In genomic region chr8:125516115-125516905, GRCm38 (mm10) we compare ENCODE assay signal across 15 mouse cellular contexts. TPM values are rescaled to one million over a fixed set of nuclear protein-coding genes. Genes with fewer than 3 reads are reported as not detected.
A peak's percentile ranks its signal among the peaks of the same experiment; 100 is the strongest.
DNase-seq lines count a peak whose midpoint lies in the region; ATAC-seq and TF ChIP-seq lines count a peak whose summit lies in the region.
"Had no signal": no experiment of that assay in that cellular context is flagged by ENCODE, and none has a peak within 500 bp of the region (broad histone marks: within the 10 kb centered on the region; RNA-seq: fewer than 3 reads in every experiment).

No protein-coding gene starts in this region.

- no peak overlapping the region for H3K4me3 ChIP-seq in heart, embryonic 11.5 days (ENCODE audit: low read depth, low read length)
- no peak overlapping the region for H3K4me3 ChIP-seq in kidney, postnatal 0 days (replicated peaks; ENCODE audit: low read depth, low read length)
- H3K4me3 ChIP-seq: hindbrain, embryonic 13.5 days; midbrain, embryonic 15.5 days had no signal

- 49% methylated on average over 6 of the region's 6 CpGs for WGBS in heart, embryonic 11.5 days (ENCODE audit: insufficient replicate concordance)
- 37% methylated on average over 6 of the region's 6 CpGs for WGBS in kidney, postnatal 0 days

- H3K4me1 ChIP-seq in heart, embryonic 11.5 days (ENCODE audit: control insufficient read depth, insufficient read depth, low read length) = peaks cover 72% of the 10 kb centered on the region
- peaks cover 18% of the 10 kb centered on the region; the same call in 1 of the 2 replicates for H3K4me1 ChIP-seq in kidney, postnatal 0 days (replicated peaks; ENCODE audit: insufficient read depth, low read length)

- no peak overlapping the region for H3K4me2 ChIP-seq in heart, embryonic 11.5 days
- no peak overlapping the region for H3K4me2 ChIP-seq in kidney, postnatal 0 days (ENCODE audit: low read length)
- H3K4me2 ChIP-seq: hindbrain, embryonic 13.5 days; midbrain, embryonic 15.5 days had no signal

- H3K9ac ChIP-seq in heart, embryonic 11.5 days (ENCODE audit: low read depth, low read length) = no peak overlapping the region
- H3K9ac ChIP-seq in kidney, postnatal 0 days (ENCODE audit: low read depth, low read length) = no peak overlapping the region
- H3K9ac ChIP-seq: hindbrain, embryonic 13.5 days; midbrain, embryonic 15.5 days had no signal

- peak; percentile 33 to 39 for DNase-seq in cerebellum, adult 18-20 months
- no peak for DNase-seq in cerebellum, adult 8-10 months
- no peak for DNase-seq in heart, adult 8-10 months (ENCODE audit: low spot score)
- no peak for DNase-seq in kidney, postnatal 0 days (ENCODE audit: low spot score)
- DNase-seq in kidney, adult 11 months = no peak
- DNase-seq in cerebellum, postnatal 14 days = peak; percentile 39 to 62
- no peak for DNase-seq in retina, embryonic 14.5 days (ENCODE audit: low spot score)
- DNase-seq: B cell, adult 2 months; gastrocnemius, postnatal 14 days; kidney, postnatal 14 days; layer of hippocampus, adult 9-11 months had no signal

- 0 out of 2 replicates have a peak overlapping the region, but pooled peaks have one; percentile 62 for H3K27ac ChIP-seq in heart, embryonic 11.5 days (ENCODE audit: low read depth, low read length)
- H3K27ac ChIP-seq in kidney, postnatal 0 days = 0 out of 2 replicates have a peak overlapping the region, but pooled peaks have one; percentile 2
- H3K27ac ChIP-seq: hindbrain, embryonic 13.5 days; midbrain, embryonic 15.5 days had no signal

- no peaks in the 10 kb centered on the region for H3K27me3 ChIP-seq in heart, embryonic 11.5 days (ENCODE audit: control insufficient read depth, insufficient read depth, low read length)
- H3K27me3 ChIP-seq in kidney, postnatal 0 days (ENCODE audit: insufficient read depth, low read length) = no peaks in the 10 kb centered on the region
- H3K27me3 ChIP-seq: hindbrain, embryonic 13.5 days; midbrain, embryonic 15.5 days had no signal

- ATAC-seq in heart, embryonic 11.5 days (replicated peaks; ENCODE audit: insufficient number of reproducible peaks, low FRiP score, low TSS enrichment) = no peak
- ATAC-seq in kidney, postnatal 0 days (replicated peaks; ENCODE audit: low FRiP score, low read depth) = no peak
- ATAC-seq: intestine, embryonic 16.5 days; midbrain, embryonic 15.5 days had no signal

- no peaks in the 10 kb centered on the region for H3K9me3 ChIP-seq in heart, embryonic 11.5 days (replicated peaks; ENCODE audit: control insufficient read depth, low read length)
- H3K9me3 ChIP-seq in kidney, postnatal 0 days (replicated peaks; ENCODE audit: low read length) = no peaks in the 10 kb centered on the region
- H3K9me3 ChIP-seq: hindbrain, embryonic 13.5 days; midbrain, embryonic 15.5 days had no signal

- no peaks in the 10 kb centered on the region for H3K36me3 ChIP-seq in heart, embryonic 11.5 days (ENCODE audit: control insufficient read depth, insufficient read depth, low read length)
- H3K36me3 ChIP-seq in kidney, postnatal 0 days (ENCODE audit: insufficient read depth, low read length) = no peaks in the 10 kb centered on the region
- H3K36me3 ChIP-seq: hindbrain, embryonic 13.5 days; midbrain, embryonic 15.5 days had no signal

- TF ChIP-seq CTCF in kidney, postnatal 0 days (IDR thresholded peaks at IDR 0.05; ENCODE audit: low read depth) = no peak

RNA-seq across cellular contexts. Expression of gene Sipa1l2, which starts 53.3 kb away (rescaled TPM):
- polyA plus RNA-seq in heart, embryonic 11.5 days (2014; fragmentation: Nextera tagmentation; extraction: Ambion mirVana) = 16.8 and 19.4 TPM in 2 replicates
- 10 to 100 TPM; 41.6 to 49.5 (median 44.5) TPM for total RNA-seq in heart, adult 8-10 months (2022)
- 8.2 and 9.4 TPM in 2 replicates for polyA plus RNA-seq in kidney, postnatal 0 days (2015; fragmentation: Nextera tagmentation; extraction: Ambion mirVana)

Comparison
In these comparisons a context has a peak if more than half of its experiments do, and no peak if none do; other contexts are left out.
1. DNase-seq: peak in cerebellum, adult 18-20 months (2 of 2) and cerebellum, postnatal 14 days (2 of 2); none in cerebellum, adult 8-10 months (single experiment), heart, adult 8-10 months (single experiment), kidney, postnatal 0 days (single experiment), kidney, adult 11 months (single experiment) and retina, embryonic 14.5 days (single experiment).